Mouse (Mus musculus) midbrain, embryonic 10.5 days (tissue): ENCODE data around the gene Pgap2. TPM values are rescaled to one million over a fixed set of nuclear protein-coding genes. Genes with fewer than 3 reads are reported as not detected.
A peak's percentile ranks its signal among the peaks of the same experiment; 100 is the strongest.

ENCODE experiments used
- DNase-seq: peaks from one replicate; pipeline ENCODE4 v3.0.0-alpha.2; 2017; ENCODE audit warnings: low spot score
- H3K27ac ChIP-seq: fragments of 300-500 bp; sonication (generic); replicated peaks from 2 replicates; pipeline ENCODE4 v1.5.1; 2016; ENCODE audit warnings: mild to moderate bottlenecking
- H3K27me3 ChIP-seq: fragments of 300-500 bp; sonication (generic); 2 replicates; pipeline ENCODE4 v1.6.1; 2016; ENCODE audit warnings: low read depth, mild to moderate bottlenecking; ENCODE audit not compliant: poor library complexity, severe bottlenecking
- H3K36me3 ChIP-seq: fragments of 300-500 bp; sonication (generic); 2 replicates; pipeline ENCODE4 v1.6.1; 2016; ENCODE audit warnings: mild to moderate bottlenecking, moderate library complexity
- H3K4me1 ChIP-seq: fragments of 300-500 bp; sonication (generic); 2 replicates; pipeline ENCODE4 v1.6.1; 2016
- H3K4me3 ChIP-seq: fragments of 300-500 bp; sonication (generic); 2 replicates; pipeline ENCODE4 v1.5.1; 2016; ENCODE audit warnings: mild to moderate bottlenecking, moderate library complexity
- H3K9me3 ChIP-seq: fragments of 300-500 bp; sonication (generic); replicated peaks from 2 replicates; pipeline ENCODE4 v1.6.1; 2016; ENCODE audit warnings: mild to moderate bottlenecking
- WGBS: fragments of 180-500 bp; shearing (Covaris S2); methylation state at CpG from one replicate; pipeline ENCODE4 v1.1.7; 2016; 5-methylcytosine and 5-hydroxymethylcytosine counted together
- polyA plus RNA-seq: library from polyadenylated mRNA; unstranded; fragments of >200 nt; fragmentation: Nextera tagmentation; extraction: Ambion mirVana; gene quantifications from 2 replicates; pipeline ENCODE4 v1.2.1, GENCODE M21; 2016

The Pgap2 gene
- polyA plus RNA-seq: 48.7 and 49.2 TPM in 2 replicates

- peak within 1 kb of the TSS; percentile 78 for H3K4me3 ChIP-seq
- 1% methylated on average over 83 of the region's 87 CpGs for WGBS
Measured at GRCm38 (mm10) chr7:102209756-102210721, at the start of gene Pgap2, which contains the start of gene Nup98. Pgap2 (plus strand) TSS chr7:102210208. Nup98 (minus strand) TSS chr7:102210176.

GRCm38 (mm10) chr7:102170300-102170699 is 39.7 kb upstream of the Pgap2 start:
- no peak for DNase-seq
- H3K36me3 ChIP-seq: peaks cover 90% of the 10 kb centered on the region

More at GRCm38 (mm10) chr7:102209756-102210721, at the start of gene Pgap2, which contains the start of gene Nup98:
- peak within 1 kb of the TSS; percentile 96 for H3K27ac ChIP-seq
- H3K4me1 ChIP-seq: peaks cover 17% of the 10 kb centered on the region
- no peaks in the 10 kb centered on the region for H3K9me3 ChIP-seq
- H3K36me3 ChIP-seq: no peaks in the 10 kb centered on the region
- DNase-seq: peak; percentile 99
- no peaks in the 10 kb centered on the region for H3K27me3 ChIP-seq

GRCm38 (mm10) chr7:102183849-102184248 is 26.2 kb upstream of the Pgap2 start:
- H3K36me3 ChIP-seq: peaks cover 97% of the 10 kb centered on the region
- H3K27me3 ChIP-seq: no peaks in the 10 kb centered on the region
- no peak overlapping the region for H3K27ac ChIP-seq
- 91% methylated on average over 3 of the region's 3 CpGs for WGBS
- H3K4me1 ChIP-seq: no peaks in the 10 kb centered on the region
- no peak overlapping the region for H3K4me3 ChIP-seq
- no peak for DNase-seq
- H3K9me3 ChIP-seq: no peaks in the 10 kb centered on the region

More at GRCm38 (mm10) chr7:102170300-102170699, 39.7 kb upstream of the Pgap2 start:
- Histone ChIP-seq H3K4me1 (no peaks in the 10 kb centered on the region), H3K9me3 (no peaks in the 10 kb centered on the region), H3K27me3 (no peaks in the 10 kb centered on the region), H3K4me3 (no peak overlapping the region), H3K27ac (no peak overlapping the region)

GRCm38 (mm10) chr7:102192356-102192755 is 17.7 kb upstream of the Pgap2 start:
- H3K4me1 ChIP-seq: no peaks in the 10 kb centered on the region
- WGBS: 90% methylated on average over 1 of the region's 1 CpGs
- DNase-seq: no peak
- H3K27me3 ChIP-seq: no peaks in the 10 kb centered on the region
- H3K9me3 ChIP-seq: no peaks in the 10 kb centered on the region
- H3K27ac ChIP-seq: no peak overlapping the region
- H3K4me3 ChIP-seq: no peak overlapping the region
- peaks cover 84% of the 10 kb centered on the region for H3K36me3 ChIP-seq

- Histone ChIP-seq H3K27me3 (no peaks in the 10 kb centered on the region), H3K9me3 (no peaks in the 10 kb centered on the region), H3K36me3 (peaks cover 28% of the 10 kb centered on the region), H3K27ac (no peak overlapping the region), H3K4me3 (no peak overlapping the region), H3K4me1 (no peaks in the 10 kb centered on the region)
- DNase-seq: no peak
- WGBS: 85% methylated on average over 3 of the region's 3 CpGs
Measured at GRCm38 (mm10) chr7:102200576-102200975, 9.4 kb upstream of the Pgap2 start.

GRCm38 (mm10) chr7:102200996-102201785 is 8.8 kb upstream of the Pgap2 start:
- no peak overlapping the region for H3K27ac ChIP-seq
- DNase-seq: no peak
- H3K36me3 ChIP-seq: peaks cover 26% of the 10 kb centered on the region
- H3K4me3 ChIP-seq: no peak overlapping the region
- H3K4me1 ChIP-seq: no peaks in the 10 kb centered on the region
- no peaks in the 10 kb centered on the region for H3K9me3 ChIP-seq
- no peaks in the 10 kb centered on the region for H3K27me3 ChIP-seq

GRCm38 (mm10) chr7:102204296-102204857 is 5.6 kb upstream of the Pgap2 start:
- peaks cover 26% of the 10 kb centered on the region for H3K36me3 ChIP-seq
- no peak overlapping the region for H3K4me3 ChIP-seq
- no peaks in the 10 kb centered on the region for H3K9me3 ChIP-seq
- H3K27me3 ChIP-seq: no peaks in the 10 kb centered on the region
- 82% methylated on average over 3 of the region's 3 CpGs for WGBS
- H3K4me1 ChIP-seq: peaks cover 17% of the 10 kb centered on the region
- H3K27ac ChIP-seq: no peak overlapping the region
- no peak for DNase-seq

GRCm38 (mm10) chr7:102205646-102206045 is 4.4 kb upstream of the Pgap2 start:
- no peak for DNase-seq
- WGBS: 79% methylated on average over 1 of the region's 1 CpGs
- Histone ChIP-seq H3K9me3 (no peaks in the 10 kb centered on the region), H3K27me3 (no peaks in the 10 kb centered on the region), H3K27ac (no peak overlapping the region), H3K4me3 (no peak overlapping the region), H3K36me3 (peaks cover 20% of the 10 kb centered on the region), H3K4me1 (peaks cover 17% of the 10 kb centered on the region)

GRCm38 (mm10) chr7:102208806-102209363 is 1.1 kb upstream of the Pgap2 start:
- no peaks in the 10 kb centered on the region for H3K27me3 ChIP-seq
- DNase-seq: no peak
- 61% methylated on average over 4 of the region's 4 CpGs for WGBS
- H3K9me3 ChIP-seq: no peaks in the 10 kb centered on the region
- peak overlapping the region; percentile 78 for H3K4me3 ChIP-seq
- H3K36me3 ChIP-seq: peaks cover 10% of the 10 kb centered on the region
- H3K4me1 ChIP-seq: peaks cover 17% of the 10 kb centered on the region
- peak overlapping the region; percentile 96; the same call in 1 of the 2 replicates for H3K27ac ChIP-seq

GRCm38 (mm10) chr7:102211071-102211470 is 1.1 kb downstream of the Pgap2 start:
- DNase-seq: no peak

GRCm38 (mm10) chr7:102221899-102222298 is 11.9 kb downstream of the Pgap2 start:
- 58% methylated on average over 1 of the region's 1 CpGs for WGBS
- H3K4me3 ChIP-seq: peak overlapping the region; percentile 75
- H3K4me1 ChIP-seq: peaks cover 13% of the 10 kb centered on the region
- 0 out of 2 replicates have a peak, but pooled peaks cover 2% of the 10 kb centered on the region for H3K36me3 ChIP-seq
- H3K9me3 ChIP-seq: no peaks in the 10 kb centered on the region
- DNase-seq: no peak
- no peaks in the 10 kb centered on the region for H3K27me3 ChIP-seq
- H3K27ac ChIP-seq: no peak overlapping the region

More at GRCm38 (mm10) chr7:102211071-102211470, 1.1 kb downstream of the Pgap2 start:
- Histone ChIP-seq H3K4me1 (peaks cover 21% of the 10 kb centered on the region), H3K27ac (peak overlapping the region; percentile 96), H3K36me3 (no peaks in the 10 kb centered on the region), H3K4me3 (peak overlapping the region; percentile 78), H3K9me3 (no peaks in the 10 kb centered on the region), H3K27me3 (no peaks in the 10 kb centered on the region)
- WGBS: 69% methylated on average over 3 of the region's 3 CpGs

GRCm38 (mm10) chr7:102222336-102222735 is 12.3 kb downstream of the Pgap2 start:
- H3K9me3 ChIP-seq: no peaks in the 10 kb centered on the region
- WGBS: under 1% methylated on average over 11 of the region's 13 CpGs
- no peaks in the 10 kb centered on the region for H3K27me3 ChIP-seq
- peak overlapping the region; percentile 75 for H3K4me3 ChIP-seq
- H3K4me1 ChIP-seq: peaks cover 13% of the 10 kb centered on the region
- H3K27ac ChIP-seq: 0 out of 2 replicates have a peak overlapping the region, but pooled peaks have one; percentile 82
- H3K36me3 ChIP-seq: peaks cover 5% of the 10 kb centered on the region
- DNase-seq: peak; percentile 69
